11 mouse cellular contexts compared by ENCODE assay signal in genomic region chr7:132773011-132773705, GRCm38 (mm10). TPM values are rescaled to one million over a fixed set of nuclear protein-coding genes. Genes with fewer than 3 reads are reported as not detected.
DNase-seq lines count a peak whose midpoint lies in the region; ATAC-seq and TF ChIP-seq lines count a peak whose summit lies in the region.
"Had no signal": no experiment of that assay in that cellular context is flagged by ENCODE, and none has a peak within 500 bp of the region (broad histone marks: within the 10 kb centered on the region; RNA-seq: fewer than 3 reads in every experiment).

No protein-coding gene starts in this region.

- peaks cover 97% of the 10 kb centered on the region for H3K36me3 ChIP-seq in forebrain, embryonic 10.5 days (replicated peaks)
- H3K36me3 ChIP-seq in forebrain, embryonic 13.5 days (ENCODE audit: poor library complexity, severe bottlenecking), result peaks cover 82% of the 10 kb centered on the region
- H3K36me3 ChIP-seq in liver, embryonic 11.5 days (ENCODE audit: control insufficient read depth, insufficient read depth, low read length), result peaks cover 2% of the 10 kb centered on the region; the same call in 1 of the 2 replicates
- H3K36me3 ChIP-seq in thymus, adult 2 months (ENCODE audit: control insufficient read depth, insufficient read depth, low read length), result peaks cover 14% of the 10 kb centered on the region
- peaks cover 8% of the 10 kb centered on the region; the same call in 1 of the 2 replicates for H3K36me3 ChIP-seq in stomach, postnatal 0 days (ENCODE audit: control insufficient read depth, insufficient read depth, low read length)

- no peaks in the 10 kb centered on the region for H3K27me3 ChIP-seq in forebrain, embryonic 10.5 days (ENCODE audit: poor library complexity, severe bottlenecking)
- no peaks in the 10 kb centered on the region for H3K27me3 ChIP-seq in forebrain, embryonic 13.5 days
- no peaks in the 10 kb centered on the region for H3K27me3 ChIP-seq in liver, embryonic 11.5 days (replicated peaks; ENCODE audit: control insufficient read depth, insufficient read depth, low read length)
- H3K27me3 ChIP-seq in thymus, adult 2 months (ENCODE audit: control insufficient read depth, insufficient read depth, low read length), result no peaks in the 10 kb centered on the region
- H3K27me3 ChIP-seq in stomach, postnatal 0 days (ENCODE audit: control insufficient read depth, insufficient read depth, low read length), result no peaks in the 10 kb centered on the region
- H3K27me3 ChIP-seq: heart, embryonic 12.5 days had no signal

- no peak for TF ChIP-seq EP300 in stomach, postnatal 0 days (optimal IDR thresholded peaks at IDR 0.05)

- TF ChIP-seq CTCF in thymus, adult 2 months (IDR thresholded peaks at IDR 0.05; ENCODE audit: borderline replicate concordance, control insufficient read depth, extremely low read depth, insufficient read depth, low read length, poor library complexity), result no peak
- no peak for TF ChIP-seq CTCF in stomach, postnatal 0 days (IDR thresholded peaks at IDR 0.05; ENCODE audit: low read depth)

- no peak overlapping the region for H3K4me3 ChIP-seq in forebrain, embryonic 10.5 days
- no peak overlapping the region for H3K4me3 ChIP-seq in forebrain, embryonic 13.5 days
- H3K4me3 ChIP-seq in liver, embryonic 11.5 days (ENCODE audit: low read depth, low read length), result no peak overlapping the region
- no peak overlapping the region for H3K4me3 ChIP-seq in thymus, adult 2 months (ENCODE audit: control insufficient read depth, insufficient read depth, low read length)
- H3K4me3 ChIP-seq in stomach, postnatal 0 days (ENCODE audit: low read depth, low read length), result no peak overlapping the region
- H3K4me3 ChIP-seq: heart, embryonic 12.5 days had no signal

- no peak overlapping the region for H3K9ac ChIP-seq in forebrain, embryonic 13.5 days
- H3K9ac ChIP-seq in liver, embryonic 11.5 days (ENCODE audit: low read depth, low read length), result peak overlapping the region; percentile 48
- no peak overlapping the region for H3K9ac ChIP-seq in stomach, postnatal 0 days (ENCODE audit: low read length)
- H3K9ac ChIP-seq: heart, embryonic 12.5 days; hindbrain, embryonic 14.5 days had no signal

- H3K27ac ChIP-seq in forebrain, embryonic 10.5 days, result 0 out of 2 replicates have a peak overlapping the region, but pooled peaks have one; percentile 22
- H3K27ac ChIP-seq in forebrain, embryonic 13.5 days, result no peak overlapping the region
- H3K27ac ChIP-seq in liver, embryonic 11.5 days (ENCODE audit: low read depth, low read length), result peak overlapping the region; percentile 86
- H3K27ac ChIP-seq in thymus, adult 2 months (ENCODE audit: control insufficient read depth, insufficient read depth, low read length), result peak overlapping the region; percentile 60
- no peak overlapping the region for H3K27ac ChIP-seq in stomach, postnatal 0 days (replicated peaks)
- H3K27ac ChIP-seq: hindbrain, embryonic 14.5 days; macrophage had no signal

- DNase-seq in forebrain, embryonic 10.5 days (ENCODE audit: extremely low spot score, low spot score), result no peak
- DNase-seq in CD8-positive naive resting alpha-beta T cell, adult 2 months (ENCODE audit: low read depth in 2 of 2, low spot score in 2 of 2), result peak; percentile 58 to 60
- no peak for DNase-seq in liver, embryonic 11.5 days (ENCODE audit: low spot score)
- DNase-seq in thymus, adult 2 months, result peak; percentile 55
- no peak for DNase-seq in stomach, postnatal 0 days (ENCODE audit: low spot score)
- DNase-seq in frontal cortex, postnatal 14 days (ENCODE audit: low spot score in 2 of 2), result no peak
- DNase-seq in embryo, embryonic 10 days (ENCODE audit: low spot score), result no peak

- peaks cover 33% of the 10 kb centered on the region for H3K4me1 ChIP-seq in forebrain, embryonic 10.5 days
- peaks cover 37% of the 10 kb centered on the region for H3K4me1 ChIP-seq in forebrain, embryonic 13.5 days
- peaks cover 53% of the 10 kb centered on the region for H3K4me1 ChIP-seq in liver, embryonic 11.5 days (replicated peaks; ENCODE audit: control insufficient read depth, insufficient read depth, low read length)
- peaks cover 43% of the 10 kb centered on the region for H3K4me1 ChIP-seq in thymus, adult 2 months (replicated peaks; ENCODE audit: control insufficient read depth, insufficient read depth, low read length)
- peaks cover 9% of the 10 kb centered on the region for H3K4me1 ChIP-seq in stomach, postnatal 0 days (replicated peaks; ENCODE audit: control insufficient read depth, insufficient read depth)

- ATAC-seq in forebrain, embryonic 13.5 days, result no peak
- no peak for ATAC-seq in liver, embryonic 11.5 days (replicated peaks; ENCODE audit: low FRiP score)
- no peak for ATAC-seq in stomach, postnatal 0 days (ENCODE audit: low FRiP score, low TSS enrichment)

- no peak overlapping the region for H3K4me2 ChIP-seq in forebrain, embryonic 13.5 days
- peak overlapping the region; percentile 50 for H3K4me2 ChIP-seq in liver, embryonic 11.5 days
- no peak overlapping the region for H3K4me2 ChIP-seq in stomach, postnatal 0 days (replicated peaks; ENCODE audit: low read depth)
- H3K4me2 ChIP-seq: heart, embryonic 12.5 days; hindbrain, embryonic 14.5 days had no signal

- TF ChIP-seq POLR2A in thymus, adult 2 months (IDR thresholded peaks at IDR 0.05; ENCODE audit: control insufficient read depth, extremely low read depth, insufficient read depth, low read length, poor library complexity), result 0 out of 2 replicates have a peak, but pooled peaks have one; percentile 22

- H3K9me3 ChIP-seq in forebrain, embryonic 10.5 days, result no peaks in the 10 kb centered on the region
- H3K9me3 ChIP-seq in forebrain, embryonic 13.5 days (replicated peaks), result no peaks in the 10 kb centered on the region
- H3K9me3 ChIP-seq in liver, embryonic 11.5 days (ENCODE audit: control insufficient read depth, low read length), result no peaks in the 10 kb centered on the region
- H3K9me3 ChIP-seq in stomach, postnatal 0 days (ENCODE audit: control insufficient read depth, low read length), result no peaks in the 10 kb centered on the region
- H3K9me3 ChIP-seq: heart, embryonic 12.5 days had no signal

- WGBS in forebrain, embryonic 10.5 days, result 88% methylated on average over 7 of the region's 7 CpGs
- WGBS in forebrain, embryonic 13.5 days, result 90% methylated on average over 7 of the region's 7 CpGs
- 82% methylated on average over 7 of the region's 7 CpGs for WGBS in liver, embryonic 11.5 days
- WGBS in thymus, adult 2 months, result 39% methylated on average over 7 of the region's 7 CpGs
- 83% methylated on average over 7 of the region's 7 CpGs for WGBS in stomach, postnatal 0 days

RNA-seq across cellular contexts. Expression of gene Fam53b, which starts 40.5 kb away (rescaled TPM):
- 39.4 and 39.5 TPM in 2 replicates for polyA plus RNA-seq in forebrain, embryonic 10.5 days (2016; fragmentation: Nextera tagmentation; extraction: Ambion mirVana)
- 31.1 and 33.9 TPM in 2 replicates for polyA plus RNA-seq in forebrain, embryonic 13.5 days (2015; fragmentation: Nextera tagmentation; extraction: Ambion mirVana)
- 20.1 and 20.4 TPM in 2 replicates for polyA plus RNA-seq in liver, embryonic 11.5 days (2014; fragmentation: Nextera tagmentation; extraction: Ambion mirVana)
- 104 and 122 TPM in 2 replicates for polyA plus RNA-seq in thymus, adult 2 months (2012; rRNA removed)
- polyA plus RNA-seq in stomach, postnatal 0 days (2015; fragmentation: Nextera tagmentation; extraction: Ambion mirVana), result 8.4 and 8.5 TPM in 2 replicates

Comparison
In these comparisons a context has a peak if more than half of its experiments do, and no peak if none do; other contexts are left out.
1. H3K27ac ChIP-seq: peak in forebrain, embryonic 10.5 days (single experiment), liver, embryonic 11.5 days (single experiment) and thymus, adult 2 months (single experiment); none in forebrain, embryonic 13.5 days (single experiment) and stomach, postnatal 0 days (single experiment).
2. DNase-seq: peak in CD8-positive naive resting alpha-beta T cell, adult 2 months (2 of 2) and thymus, adult 2 months (single experiment); none in forebrain, embryonic 10.5 days (single experiment), liver, embryonic 11.5 days (single experiment), stomach, postnatal 0 days (single experiment), frontal cortex, postnatal 14 days (0 of 2) and embryo, embryonic 10 days (single experiment).